In genomic region chr1:127453397-127453796, GRCm38 (mm10) we compare ENCODE assay signal across 16 mouse cellular contexts.
"Had no signal": no experiment of that assay in that cellular context is flagged by ENCODE, and none has a peak within 500 bp of the region (broad histone marks: within the 10 kb centered on the region; RNA-seq: fewer than 3 reads in every experiment).

No protein-coding gene starts in this region.

- H3K4me2 ChIP-seq: neural tube, embryonic 12.5 days; neural tube, embryonic 13.5 days; neural tube, embryonic 15.5 days; stomach, embryonic 15.5 days had no signal

- H3K27me3 ChIP-seq: neural tube, embryonic 12.5 days; neural tube, embryonic 13.5 days; neural tube, embryonic 15.5 days; stomach, embryonic 15.5 days had no signal

- H3K4me3 ChIP-seq: neural tube, embryonic 12.5 days; neural tube, embryonic 13.5 days; neural tube, embryonic 15.5 days; stomach, embryonic 15.5 days had no signal

- DNase-seq: retina, postnatal 1 day; right cerebral cortex, adult 18-20 months; right cerebral cortex, postnatal 14 days; right cerebral cortex, postnatal 25 days; right cerebral cortex, postnatal 4 days; spleen, adult 18-20 months; thymus, adult 18-20 months; thymus, adult 2 months; thymus, postnatal 14 days; thymus, postnatal 25 days; thymus, postnatal 36 days; thymus, postnatal 4 days had no signal
